Mouse (Mus musculus): ENCODE data around the gene Usf3.

DNA sequence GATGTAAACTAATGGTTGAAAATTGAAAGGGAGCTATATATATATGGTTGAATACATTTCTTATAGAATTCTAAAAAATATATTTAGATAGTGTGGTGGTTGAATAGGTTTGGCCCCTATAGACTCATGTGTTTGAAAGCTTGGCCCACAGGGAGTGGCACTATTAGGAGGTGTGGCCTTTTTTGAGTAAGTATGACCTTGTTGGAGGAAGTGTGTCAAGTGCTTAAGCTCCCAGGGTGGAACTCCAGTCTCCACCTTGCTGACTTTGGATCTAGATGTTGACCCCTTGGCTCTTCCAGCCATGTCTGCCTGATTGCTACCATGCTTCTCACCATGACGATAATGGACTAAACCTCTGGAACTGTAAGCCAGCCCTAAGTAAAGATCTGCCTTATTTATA is 9.6 kb downstream of the Usf3 start:
- TF ChIP-seq CTCF (IDR thresholded peaks at IDR 0.05; ENCODE audit: control insufficient read depth, insufficient read depth, low read length) (no peak), POLR2A (IDR thresholded peaks at IDR 0.05; ENCODE audit: borderline replicate concordance, control insufficient read depth, low read depth, low read length) (no peak)
